Comparison of ENCODE assay signal across 35 mouse cellular contexts in the genomic region with DNA sequence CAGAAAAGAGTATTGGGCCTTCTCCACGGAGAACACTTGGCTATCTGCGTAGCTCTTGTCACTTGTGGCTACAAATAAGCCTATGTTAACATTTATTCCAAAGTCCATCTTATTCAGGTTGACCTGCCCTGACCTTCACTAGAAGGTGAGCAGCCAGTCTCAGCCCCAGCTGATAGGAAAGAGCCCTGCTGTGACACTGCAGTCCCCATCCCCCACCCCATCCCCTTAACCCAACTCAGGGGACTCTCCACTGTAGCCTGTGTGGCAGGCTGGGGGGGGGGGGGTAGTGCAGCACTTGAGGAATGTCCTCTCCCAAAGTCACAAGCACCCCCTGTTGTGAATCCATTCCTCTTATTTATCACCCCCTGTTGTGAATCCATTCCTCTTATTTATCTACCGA. TPM values are rescaled to one million over a fixed set of nuclear protein-coding genes. Genes with fewer than 3 reads are reported as not detected.
DNase-seq lines count a peak whose midpoint lies in the region; ATAC-seq and TF ChIP-seq lines count a peak whose summit lies in the region.
"Had no signal": no experiment of that assay in that cellular context is flagged by ENCODE, and none has a peak within 500 bp of the region (broad histone marks: within the 10 kb centered on the region; RNA-seq: fewer than 3 reads in every experiment).

No protein-coding gene starts in this region.

- peaks cover 3 to 40% of the 10 kb centered on the region in 2 experiments; a peak in 3 of 4 replicates for H3K4me1 ChIP-seq in CH12.LX (ENCODE audit: control insufficient read depth in 1 of 2, insufficient read depth in 2 of 2)
- peaks cover 14% of the 10 kb centered on the region for H3K4me1 ChIP-seq in liver, adult 2 months (ENCODE audit: control insufficient read depth, insufficient read depth, low read length)
- peaks cover 15% of the 10 kb centered on the region for H3K4me1 ChIP-seq in liver, embryonic 15.5 days (replicated peaks)
- no peaks in the 10 kb centered on the region for H3K4me1 ChIP-seq in forebrain, embryonic 11.5 days (replicated peaks; ENCODE audit: control insufficient read depth, insufficient read depth, low read length)

- TF ChIP-seq POLR2A in CH12.LX (IDR thresholded peaks at IDR 0.05; ENCODE audit: low read depth, low read length): no peak
- TF ChIP-seq POLR2A in liver, adult 2 months (IDR thresholded peaks at IDR 0.05; ENCODE audit: extremely low read depth, insufficient read depth, low read length): no peak

- H3K4me3 ChIP-seq in CH12.LX (replicated peaks in 1 of 3; ENCODE audit: low read depth in 2 of 3, low read length in 2 of 3, poor library complexity in 1 of 3): no peak overlapping the region
- H3K4me3 ChIP-seq in liver, adult 2 months (ENCODE audit: insufficient read depth, low read depth, low read length): no peak overlapping the region
- no peak overlapping the region for H3K4me3 ChIP-seq in liver, embryonic 15.5 days (replicated peaks)
- H3K4me3 ChIP-seq in forebrain, embryonic 11.5 days (ENCODE audit: low read depth, low read length): no peak overlapping the region
- H3K4me3 ChIP-seq: embryonic facial prominence, embryonic 10.5 days; embryonic facial prominence, embryonic 15.5 days; heart, embryonic 10.5 days; heart, embryonic 15.5 days; hindbrain, embryonic 13.5 days; layer of hippocampus, adult 2 months; left cerebral cortex, adult 2 months; limb, embryonic 13.5 days; midbrain, embryonic 10.5 days; myocyte; neural tube, embryonic 12.5 days had no signal

- H3K9ac ChIP-seq in CH12.LX (ENCODE audit: insufficient read depth, low read depth): no peak overlapping the region
- no peak overlapping the region for H3K9ac ChIP-seq in liver, adult 2 months (ENCODE audit: low read depth, low read length)
- no peak overlapping the region for H3K9ac ChIP-seq in liver, embryonic 15.5 days
- no peak overlapping the region for H3K9ac ChIP-seq in forebrain, embryonic 11.5 days (ENCODE audit: low read length)
- H3K9ac ChIP-seq: embryonic facial prominence, embryonic 15.5 days; heart, embryonic 15.5 days; hindbrain, embryonic 13.5 days; limb, embryonic 13.5 days; lung, embryonic 14.5 days; neural tube, embryonic 12.5 days had no signal

- TF ChIP-seq CTCF in CH12.LX (conservative IDR thresholded peaks at IDR 0.05 in 1 of 2, IDR thresholded peaks at IDR 0.05 in 1 of 2; ENCODE audit: low read depth in 2 of 2, low read length in 2 of 2): no peak
- no peak for TF ChIP-seq CTCF in liver, adult 2 months (IDR thresholded peaks at IDR 0.05; ENCODE audit: low read depth, low read length)

- DNase-seq in CH12.LX (ENCODE audit: extremely low read depth) (no peak), ES-CJ7 (ENCODE audit: low read depth, low spot score) (peak; percentile 68)
- peak; percentile 76 for DNase-seq in liver, adult 2 months (ENCODE audit: extremely low read depth, low read depth, low spot score)
- no peak for DNase-seq in forebrain, embryonic 11.5 days (ENCODE audit: low spot score)
- no peak for DNase-seq in ovary, postnatal 10 days (ENCODE audit: low spot score)
- DNase-seq in testis, postnatal 10 days (ENCODE audit: low spot score): no peak
- DNase-seq: adrenal gland, adult 2 months; adrenal gland, postnatal 36 days; B cell, adult 2 months; cerebellum, adult 2 months; cerebellum, postnatal 14 days; gastrocnemius, postnatal 14 days; heart, postnatal 36 days; kidney, adult 2 months; kidney, postnatal 36 days; lung, embryonic 14.5 days; lung, postnatal 14 days; right cerebral cortex, postnatal 14 days; thymus, adult 2 months; thymus, postnatal 36 days had no signal

- dilution Hi-C loops in CH12.LX (cut with MboI; ENCODE audit: extremely low pct_ligation_motif_present, extremely low pct_unique_long_range_greater_than_20kb, low sequenced_read_pairs): no loop called here

- ATAC-seq in liver, embryonic 15.5 days (ENCODE audit: insufficient read depth): peak; percentile 33; the same call in 1 of the 2 replicates
- no peak for ATAC-seq in forebrain, embryonic 11.5 days (replicated peaks; ENCODE audit: low FRiP score)
- ATAC-seq: forebrain, embryonic 14.5 days; Patski had no signal

- no peak overlapping the region for H3K27ac ChIP-seq in CH12.LX (ENCODE audit: insufficient read depth, low read depth)
- no peak overlapping the region for H3K27ac ChIP-seq in liver, adult 2 months (replicated peaks; ENCODE audit: insufficient read depth, low read depth, low read length)
- H3K27ac ChIP-seq in liver, embryonic 15.5 days (replicated peaks): no peak overlapping the region; the same call in 1 of the 2 replicates
- H3K27ac ChIP-seq in forebrain, embryonic 11.5 days (ENCODE audit: low read depth, low read length): no peak overlapping the region
- H3K27ac ChIP-seq: embryonic facial prominence, embryonic 10.5 days; embryonic facial prominence, embryonic 15.5 days; heart, embryonic 15.5 days; hindbrain, embryonic 13.5 days; layer of hippocampus, adult 2 months; left cerebral cortex, adult 2 months; limb, embryonic 13.5 days; neural tube, embryonic 12.5 days had no signal

- peak overlapping the region; percentile 9; the same call in 1 of the 2 replicates for H3K4me2 ChIP-seq in CH12.LX (ENCODE audit: insufficient read depth, low read depth, poor library complexity, severe bottlenecking)
- peak overlapping the region; percentile 27 for H3K4me2 ChIP-seq in liver, embryonic 15.5 days
- H3K4me2 ChIP-seq in forebrain, embryonic 11.5 days (ENCODE audit: low read depth, low read length, severe bottlenecking): no peak overlapping the region
- H3K4me2 ChIP-seq: embryonic facial prominence, embryonic 15.5 days; heart, embryonic 15.5 days; hindbrain, embryonic 13.5 days; limb, embryonic 13.5 days; lung, embryonic 14.5 days; neural tube, embryonic 12.5 days had no signal

- no peaks in the 10 kb centered on the region for H3K79me2 ChIP-seq in CH12.LX (replicated peaks; ENCODE audit: control insufficient read depth, extremely low read depth, insufficient read depth, poor library complexity, severe bottlenecking)
- H3K79me2 ChIP-seq in liver, adult 2 months (ENCODE audit: control insufficient read depth, insufficient read depth, low read length): no peaks in the 10 kb centered on the region

- in situ Hi-C loops in CH12.LX (cut with MboI; ENCODE audit: low pct_ligation_motif_present, low pct_unique_long_range_greater_than_20kb, low sequenced_read_pairs): no loop called here

- 13% methylated on average over 3 of the region's 3 CpGs for WGBS in liver, adult 2 months
- 62% methylated on average over 3 of the region's 3 CpGs for WGBS in liver, embryonic 15.5 days (ENCODE audit: insufficient replicate concordance)
- 69% methylated on average over 3 of the region's 3 CpGs for WGBS in forebrain, embryonic 11.5 days

- no peaks in the 10 kb centered on the region for H3K27me3 ChIP-seq in CH12.LX (replicated peaks)
- H3K27me3 ChIP-seq in liver, adult 2 months (ENCODE audit: control insufficient read depth, insufficient read depth, low read length): no peaks in the 10 kb centered on the region
- no peaks in the 10 kb centered on the region for H3K27me3 ChIP-seq in liver, embryonic 15.5 days
- no peaks in the 10 kb centered on the region for H3K27me3 ChIP-seq in forebrain, embryonic 11.5 days (ENCODE audit: control insufficient read depth, insufficient read depth, low read length)
- H3K27me3 ChIP-seq: embryonic facial prominence, embryonic 15.5 days; heart, embryonic 15.5 days; limb, embryonic 13.5 days; neural tube, embryonic 12.5 days; Patski had no signal

- TF ChIP-seq RAD21 in CH12.LX (IDR thresholded peaks at IDR 0.05; ENCODE audit: low read depth, low read length): no peak

- no peaks in the 10 kb centered on the region for H3K9me3 ChIP-seq in CH12.LX (replicated peaks; ENCODE audit: low read length)
- no peaks in the 10 kb centered on the region for H3K9me3 ChIP-seq in liver, embryonic 15.5 days (replicated peaks)
- H3K9me3 ChIP-seq in forebrain, embryonic 11.5 days (ENCODE audit: control insufficient read depth, low read length): no peaks in the 10 kb centered on the region
- H3K9me3 ChIP-seq: embryonic facial prominence, embryonic 10.5 days; embryonic facial prominence, embryonic 15.5 days; heart, embryonic 10.5 days; heart, embryonic 15.5 days; hindbrain, embryonic 13.5 days; limb, embryonic 13.5 days; midbrain, embryonic 10.5 days; neural tube, embryonic 12.5 days had no signal

- H3K36me3 ChIP-seq in CH12.LX (replicated peaks in 1 of 2; ENCODE audit: control insufficient read depth in 1 of 2, insufficient read depth in 1 of 2, low read length in 1 of 2): no peaks in the 10 kb centered on the region
- no peaks in the 10 kb centered on the region for H3K36me3 ChIP-seq in liver, adult 2 months (ENCODE audit: control insufficient read depth, insufficient read depth, low read length)
- H3K36me3 ChIP-seq in liver, embryonic 15.5 days (replicated peaks): no peaks in the 10 kb centered on the region
- H3K36me3 ChIP-seq in forebrain, embryonic 11.5 days (ENCODE audit: control insufficient read depth, insufficient read depth, low read length): no peaks in the 10 kb centered on the region
- H3K36me3 ChIP-seq: embryonic facial prominence, embryonic 10.5 days; embryonic facial prominence, embryonic 15.5 days; heart, embryonic 10.5 days; heart, embryonic 15.5 days; hindbrain, embryonic 13.5 days; limb, embryonic 13.5 days; midbrain, embryonic 10.5 days; neural tube, embryonic 12.5 days had no signal

- TF ChIP-seq EP300 in CH12.LX (IDR thresholded peaks at IDR 0.05; ENCODE audit: low read length): no peak

TF ChIP-seq in CH12.LX, 34 proteins besides CTCF, POLR2A, EP300 and RAD21 (continues in another document):
- TF ChIP-seq MAZ (IDR thresholded peaks at IDR 0.05; ENCODE audit: low read depth, low read length) (no peak), MAX (IDR thresholded peaks at IDR 0.05; ENCODE audit: low read length) (no peak), POLR2AphosphoS2 (IDR thresholded peaks at IDR 0.05; ENCODE audit: low read depth, low read length) (no peak), CHD1 (IDR thresholded peaks at IDR 0.05; ENCODE audit: low read depth, low read length) (no peak), BHLHE40 (IDR thresholded peaks at IDR 0.05; ENCODE audit: low read depth, low read length) (no peak), TBP (conservative IDR thresholded peaks at IDR 0.05; ENCODE audit: low read depth, low read length) (no peak), NELFE (IDR thresholded peaks at IDR 0.05; ENCODE audit: low read depth, low read length) (no peak), RCOR1 (conservative IDR thresholded peaks at IDR 0.05; ENCODE audit: low read depth, low read length) (no peak), SIN3A (IDR thresholded peaks at IDR 0.05; ENCODE audit: low read length) (no peak), ELF1 (IDR thresholded peaks at IDR 0.05; ENCODE audit: low read depth, low read length) (no peak), PAX5 (IDR thresholded peaks at IDR 0.05; ENCODE audit: low read length) (no peak)

RNA-seq across cellular contexts. Expression of a gene that starts 3.6 kb away (rescaled TPM):
- total RNA-seq in CH12.LX (2012; rRNA removed) (1.7 and 2.5 TPM in 2 replicates), CH12.LX (2014; rRNA removed) (0.19 and 0.24 TPM in 2 replicates)
- 0.29 and 0.63 TPM in 2 replicates for polyA plus RNA-seq in CH12.LX (2012; ENCODE audit: insufficient read length, low read depth)
- 19.8 and 38.1 TPM in 2 replicates for total RNA-seq in liver, adult 2 months (2014; rRNA removed)
- 2.4 and 3.2 TPM in 2 replicates for polyA plus RNA-seq in liver, adult 2 months (2012; rRNA removed)
- 7.3 and 7.4 TPM in 2 replicates for polyA plus RNA-seq in liver, embryonic 15.5 days (2015; fragmentation: Nextera tagmentation; extraction: Ambion mirVana)
- 0.92 and 1.1 TPM in 2 replicates for polyA plus RNA-seq in forebrain, embryonic 11.5 days (2014; fragmentation: Nextera tagmentation; extraction: Ambion mirVana)
- total RNA-seq: MEL had no signal

Comparison
In these comparisons a context has a peak if more than half of its experiments do, and no peak if none do; other contexts are left out.
1. DNase-seq: peak in ES-CJ7 (single experiment) and liver, adult 2 months (single experiment); none in CH12.LX (single experiment), forebrain, embryonic 11.5 days (single experiment), ovary, postnatal 10 days (single experiment) and testis, postnatal 10 days (single experiment).